Mouse (Mus musculus) ES-E14 (cell line): ENCODE measurements at regions not wholly inside any gene's neighbourhood (a gene's known extent, or its start where the extent isn't known, plus 50 kb on each side); places are given as distances from the start of the nearest gene placed in this dataset.

ENCODE experiments used
- DNase-seq: peaks from one replicate; pipeline ENCODE4 v3.0.0-alpha.2; 2013; ENCODE audit warnings: low read depth, low spot score
- H3K27ac ChIP-seq: 2 replicates; pipeline ENCODE4 v1.5.1; 2012; ENCODE audit warnings: low read depth, mild to moderate bottlenecking, low read length, moderate library complexity, mixed read lengths; ENCODE audit not compliant: poor library complexity, insufficient read depth, severe bottlenecking
- H3K36me3 ChIP-seq: 2 replicates; pipeline ENCODE4 v1.6.1; 2012; ENCODE audit warnings: mild to moderate bottlenecking, low read length, moderate library complexity, mixed read lengths; ENCODE audit not compliant: control insufficient read depth, poor library complexity, insufficient read depth, severe bottlenecking
- H3K4me1 ChIP-seq, 2 experiments: fragments of 150-350 bp in 1 of 2; sonication (generic) in 1 of 2; 2 replicates each; pipeline ENCODE4 v1.6.1; 2012; ENCODE audit warnings: low read length in 2 of 2, mild to moderate bottlenecking in 1 of 2, mixed read lengths in 1 of 2; ENCODE audit not compliant: control insufficient read depth in 2 of 2, insufficient read depth in 2 of 2, poor library complexity in 1 of 2
- H3K4me3 ChIP-seq, 2 experiments: fragments of 150-350 bp in 1 of 2; sonication (generic) in 1 of 2; 2 replicates each; pipeline ENCODE4 v1.5.1; 2012; ENCODE audit warnings: low read length in 2 of 2, low read depth in 1 of 2, mild to moderate bottlenecking in 1 of 2, mixed read lengths in 1 of 2; ENCODE audit not compliant: insufficient read depth in 1 of 2, poor library complexity in 1 of 2, severe bottlenecking in 1 of 2
- H3K9ac ChIP-seq: 2 replicates; pipeline ENCODE4 v1.6.1; 2012; ENCODE audit warnings: low read depth, mild to moderate bottlenecking, low read length, mixed read lengths; ENCODE audit not compliant: poor library complexity, insufficient read depth, severe bottlenecking
- H3K9me3 ChIP-seq: fragments of 150-350 bp; sonication (generic); 2 replicates; pipeline ENCODE4 v1.6.1; 2012; ENCODE audit warnings: low read depth, mild to moderate bottlenecking, low read length; ENCODE audit not compliant: control insufficient read depth, insufficient read depth
- CHD2 ChIP-seq: IDR thresholded peaks from 2 replicates; pipeline ENCODE4 v1.6.1; 2014; ENCODE audit warnings: mild to moderate bottlenecking, low read depth, low read length, inconsistent platforms
- HCFC1 ChIP-seq: IDR thresholded peaks from 2 replicates; pipeline ENCODE4 v1.6.1; 2012; ENCODE audit warnings: low read length, inconsistent platforms, borderline replicate concordance; ENCODE audit not compliant: insufficient read depth
- MAFK ChIP-seq: IDR thresholded peaks from 2 replicates; pipeline ENCODE4 v1.6.1; 2014; ENCODE audit warnings: mild to moderate bottlenecking, low read depth, low read length, inconsistent platforms; ENCODE audit not compliant: insufficient read depth
- ZC3H11A ChIP-seq: IDR thresholded peaks from 2 replicates; pipeline ENCODE4 v1.6.1; 2012; ENCODE audit warnings: low read depth, mild to moderate bottlenecking, inconsistent platforms, low read length, borderline replicate concordance
- ZNF384 ChIP-seq: IDR thresholded peaks from 2 replicates; pipeline ENCODE4 v1.6.1; 2012; ENCODE audit warnings: low read depth, low read length, inconsistent platforms
- in situ Hi-C, 2 experiments: fragments of 600-800 bp; cut with MboI; formaldehyde crosslinking; loops; one replicate each; pipeline ENCODE4 v1.15.1; 2025; ENCODE audit warnings: low sequenced_read_pairs in 2 of 2, inconsistent platforms in 1 of 2; ENCODE audit not compliant: unreplicated experiment in 2 of 2

DNA sequence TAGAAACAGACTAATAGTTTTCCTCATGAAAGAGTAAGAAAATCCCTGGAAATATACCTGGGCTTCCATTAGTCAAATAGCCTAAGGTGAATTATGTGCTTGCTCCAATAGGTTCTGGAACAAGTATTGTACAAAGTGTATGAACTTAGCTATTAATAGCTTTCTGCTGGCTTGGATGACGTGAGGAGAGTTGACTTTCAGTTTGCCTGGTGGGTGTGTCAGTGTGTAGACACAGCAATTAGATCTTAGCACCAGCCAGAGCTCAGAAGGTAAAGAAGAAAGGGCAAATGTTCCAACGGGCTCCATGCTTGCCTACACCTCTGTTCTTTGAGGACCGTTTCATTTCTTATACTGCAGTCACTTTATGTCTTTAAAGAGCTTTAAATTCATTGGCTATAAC, 654.8 kb upstream of the Mef2c start:
- H3K9me3 ChIP-seq, result no peaks in the 10 kb centered on the region
- no peaks in the 10 kb centered on the region for H3K36me3 ChIP-seq
- in situ Hi-C loops, result no loop called here
- TF ChIP-seq CHD2 (no peak), ZC3H11A (no peak), MAFK (no peak), HCFC1 (no peak), ZNF384 (no peak)
- no peak for DNase-seq
- no peak overlapping the region for H3K4me3 ChIP-seq
- H3K4me1 ChIP-seq, result no peaks in the 10 kb centered on the region
- H3K27ac ChIP-seq, result no peak overlapping the region
- no peak overlapping the region for H3K9ac ChIP-seq

DNA sequence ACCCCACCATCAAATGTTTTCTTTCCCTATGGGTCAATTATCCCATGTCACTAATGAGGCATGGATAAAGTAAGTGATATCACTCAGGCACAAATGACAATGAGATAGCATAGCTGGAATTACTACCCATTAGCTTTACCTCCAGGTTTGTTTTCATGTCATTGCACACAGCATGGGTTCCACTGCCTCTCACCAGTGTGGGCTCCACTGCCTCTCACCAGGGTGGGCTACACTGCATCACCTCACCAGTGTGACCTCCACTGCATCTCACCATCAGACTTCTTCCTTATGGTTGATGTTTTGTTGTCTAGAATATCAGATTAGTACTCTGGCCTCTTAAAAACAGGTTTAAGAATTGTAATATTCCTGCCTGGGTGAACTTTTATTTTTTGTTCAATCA, 634.0 kb upstream of the Mef2c start:
- in situ Hi-C loops, result no loop called here
- Histone ChIP-seq H3K9ac (no peak overlapping the region), H3K36me3 (no peaks in the 10 kb centered on the region), H3K9me3 (no peaks in the 10 kb centered on the region), H3K4me3 (no peak overlapping the region), H3K4me1 (no peaks in the 10 kb centered on the region), H3K27ac (no peak overlapping the region)
- DNase-seq, result no peak
- TF ChIP-seq CHD2 (no peak), ZC3H11A (no peak), HCFC1 (no peak), ZNF384 (no peak), MAFK (no peak)

DNA sequence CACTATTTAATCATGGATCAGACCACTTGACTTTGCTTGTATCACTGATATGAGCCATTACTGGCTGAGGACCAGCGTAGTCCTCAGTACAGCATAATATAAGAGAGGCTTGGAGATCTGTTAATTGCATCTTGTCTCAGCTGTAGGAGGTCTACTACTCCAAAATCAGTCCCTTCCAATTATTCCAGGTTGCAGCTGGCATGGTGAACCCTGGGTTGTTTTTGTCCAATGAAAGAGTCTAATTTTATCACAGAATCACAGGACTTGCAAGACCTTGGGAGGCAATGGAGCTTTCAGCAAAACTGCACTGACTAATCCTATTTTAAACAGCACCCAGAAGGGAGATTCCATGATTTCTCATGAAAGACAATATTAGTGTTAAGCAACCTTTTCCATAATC, 629.7 kb upstream of the Mef2c start:
- Histone ChIP-seq H3K36me3 (no peaks in the 10 kb centered on the region), H3K4me3 (no peak overlapping the region), H3K9me3 (no peaks in the 10 kb centered on the region), H3K27ac (no peak overlapping the region), H3K9ac (no peak overlapping the region), H3K4me1 (no peaks in the 10 kb centered on the region)
- no peak for DNase-seq
- in situ Hi-C loops, result no loop called here
- TF ChIP-seq HCFC1 (no peak), CHD2 (no peak), ZNF384 (no peak), MAFK (no peak), ZC3H11A (no peak)

DNA sequence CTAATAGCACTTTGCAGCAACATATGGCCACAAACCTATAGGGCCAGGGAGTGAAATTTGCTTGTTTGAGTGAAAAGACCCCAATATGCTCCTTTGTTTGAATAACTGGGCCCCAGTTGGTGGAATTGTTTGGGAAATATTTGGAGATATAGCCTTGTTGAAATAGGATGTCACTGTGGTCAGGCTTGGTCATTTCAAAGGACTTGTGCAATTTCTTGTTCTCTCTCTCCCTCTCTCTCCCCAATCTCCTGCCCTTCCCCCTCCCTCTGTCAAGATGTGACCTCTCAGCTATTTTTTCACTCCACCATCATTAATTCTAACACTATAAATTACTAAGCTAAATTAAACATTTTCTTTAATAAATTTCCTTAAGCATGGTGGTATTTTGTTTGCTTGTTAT, 620.5 kb upstream of the Mef2c start:
- no peak for TF ChIP-seq HCFC1
- no peak for TF ChIP-seq MAFK
- no peak for TF ChIP-seq CHD2
- no peak for TF ChIP-seq ZC3H11A
- TF ChIP-seq ZNF384, result no peak
- Histone ChIP-seq H3K27ac (no peak overlapping the region), H3K4me3 (no peak overlapping the region), H3K9ac (no peak overlapping the region), H3K9me3 (no peaks in the 10 kb centered on the region), H3K4me1 (no peaks in the 10 kb centered on the region), H3K36me3 (no peaks in the 10 kb centered on the region)
- in situ Hi-C loops, result no loop called here
- no peak for DNase-seq

DNA sequence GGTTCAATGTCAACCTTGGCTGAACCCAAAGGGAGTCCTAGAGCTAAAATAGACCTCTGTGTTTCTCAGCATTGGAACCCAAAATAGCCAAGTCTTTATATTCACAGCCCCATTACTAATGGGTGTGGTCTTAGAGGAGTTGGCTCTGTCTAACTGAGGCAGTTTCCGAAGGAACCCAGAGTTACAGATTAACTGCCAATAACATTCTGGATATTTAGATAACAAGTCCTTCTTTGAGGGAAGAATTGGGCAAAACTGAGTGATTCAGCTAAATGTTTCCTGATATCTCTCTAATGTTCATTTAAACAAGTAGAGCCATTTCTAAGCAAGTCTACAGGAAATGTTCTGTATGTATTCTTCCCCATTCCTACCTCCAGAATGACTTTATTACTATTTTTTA, 615.1 kb upstream of the Mef2c start:
- no peak for DNase-seq
- H3K4me1 ChIP-seq, result no peaks in the 10 kb centered on the region
- no peaks in the 10 kb centered on the region for H3K9me3 ChIP-seq
- H3K36me3 ChIP-seq, result no peaks in the 10 kb centered on the region
- no peak overlapping the region for H3K4me3 ChIP-seq
- in situ Hi-C loops, result no loop called here
- H3K9ac ChIP-seq, result no peak overlapping the region
- no peak overlapping the region for H3K27ac ChIP-seq
- no peak for TF ChIP-seq ZNF384
- no peak for TF ChIP-seq CHD2
- TF ChIP-seq ZC3H11A, result no peak
- TF ChIP-seq HCFC1, result no peak
- no peak for TF ChIP-seq MAFK
